Comparison of ENCODE assay signal across 8 mouse cellular contexts in genomic region chrX:74281732-74282394, GRCm38 (mm10). TPM values are rescaled to one million over a fixed set of nuclear protein-coding genes. Genes with fewer than 3 reads are reported as not detected.
DNase-seq lines count a peak whose midpoint lies in the region; ATAC-seq and TF ChIP-seq lines count a peak whose summit lies in the region.

Gene Taz (plus strand): TSS chrX:74281912.
Gene Dnase1l1 (minus strand): TSS chrX:74282337.

- TF ChIP-seq CTCF in spleen, adult 2 months (IDR thresholded peaks at IDR 0.05; ENCODE audit: extremely low read depth, insufficient read depth, insufficient read length, insufficient replicate concordance) = no peak

- peak within 1 kb of the TSS; percentile 70 for H3K9ac ChIP-seq in embryonic facial prominence, embryonic 11.5 days (replicated peaks; ENCODE audit: low read length)
- peak within 1 kb of the TSS; percentile 80 for H3K9ac ChIP-seq in intestine, embryonic 16.5 days (ENCODE audit: low read depth, low read length)
- H3K9ac ChIP-seq in limb, embryonic 13.5 days = peak within 1 kb of the TSS; percentile 79
- peak within 1 kb of the TSS; percentile 82 for H3K9ac ChIP-seq in midbrain, embryonic 13.5 days (replicated peaks)

- H3K4me1 ChIP-seq in embryonic facial prominence, embryonic 11.5 days (ENCODE audit: control insufficient read depth, insufficient read depth, low read length) = no peaks in the 10 kb centered on the region
- peaks cover 2% of the 10 kb centered on the region; the same call in 1 of the 2 replicates for H3K4me1 ChIP-seq in intestine, embryonic 16.5 days (ENCODE audit: control insufficient read depth, insufficient read depth, low read length)
- H3K4me1 ChIP-seq in limb, embryonic 13.5 days = peaks cover 13% of the 10 kb centered on the region
- peaks cover 14% of the 10 kb centered on the region for H3K4me1 ChIP-seq in midbrain, embryonic 13.5 days (replicated peaks)
- no peaks in the 10 kb centered on the region; the same call in 1 of the 2 replicates for H3K4me1 ChIP-seq in spleen, adult 2 months (ENCODE audit: control insufficient read depth, insufficient read depth, insufficient read length)

- no peaks in the 10 kb centered on the region for H3K9me3 ChIP-seq in embryonic facial prominence, embryonic 11.5 days (replicated peaks; ENCODE audit: control insufficient read depth, low read length)
- H3K9me3 ChIP-seq in intestine, embryonic 16.5 days (ENCODE audit: control insufficient read depth, low read length) = no peaks in the 10 kb centered on the region
- H3K9me3 ChIP-seq in limb, embryonic 13.5 days = no peaks in the 10 kb centered on the region
- no peaks in the 10 kb centered on the region for H3K9me3 ChIP-seq in midbrain, embryonic 13.5 days

- peak; percentile 88 for ATAC-seq in embryonic facial prominence, embryonic 11.5 days (replicated peaks; ENCODE audit: insufficient number of reproducible peaks, low FRiP score, low TSS enrichment, low read depth)
- peak; percentile 79 for ATAC-seq in granulocyte monocyte progenitor cell, adult 5-6 weeks (replicated peaks; ENCODE audit: poor library complexity, severe bottlenecking)
- ATAC-seq in intestine, embryonic 16.5 days = peak; percentile 97
- peak; percentile 94 for ATAC-seq in limb, embryonic 13.5 days (ENCODE audit: low FRiP score, low read depth)
- peak; percentile 65 for ATAC-seq in midbrain, embryonic 13.5 days

- DNase-seq in 3T3-L1 (ENCODE audit: low read depth, low spot score) = peak; percentile 94
- DNase-seq in adrenal gland, postnatal 10 days = peak; percentile 84
- peak; percentile 71 for DNase-seq in embryonic facial prominence, embryonic 11.5 days (ENCODE audit: low spot score)
- DNase-seq in spleen, adult 2 months (ENCODE audit: low read depth in 1 of 2, low spot score in 2 of 2) = peak in 1 of 2 experiments; percentile 53

- no peaks in the 10 kb centered on the region for H3K27me3 ChIP-seq in embryonic facial prominence, embryonic 11.5 days (ENCODE audit: control insufficient read depth, insufficient read depth, low read length)
- no peaks in the 10 kb centered on the region for H3K27me3 ChIP-seq in intestine, embryonic 16.5 days (replicated peaks; ENCODE audit: control insufficient read depth, insufficient read depth, low read length)
- no peaks in the 10 kb centered on the region for H3K27me3 ChIP-seq in limb, embryonic 13.5 days
- no peaks in the 10 kb centered on the region for H3K27me3 ChIP-seq in midbrain, embryonic 13.5 days
- no peaks in the 10 kb centered on the region for H3K27me3 ChIP-seq in spleen, adult 2 months (ENCODE audit: control insufficient read depth, insufficient read depth, low read length)

- peak within 1 kb of the TSS; percentile 60 for H3K4me2 ChIP-seq in embryonic facial prominence, embryonic 11.5 days (ENCODE audit: low read depth, low read length)
- H3K4me2 ChIP-seq in intestine, embryonic 16.5 days (ENCODE audit: low read depth, low read length) = peak within 1 kb of the TSS; percentile 70
- peak within 1 kb of the TSS; percentile 76 for H3K4me2 ChIP-seq in limb, embryonic 13.5 days (replicated peaks)
- peak within 1 kb of the TSS; percentile 61 for H3K4me2 ChIP-seq in midbrain, embryonic 13.5 days (replicated peaks)

- TF ChIP-seq POLR2A in spleen, adult 2 months (IDR thresholded peaks at IDR 0.05; ENCODE audit: low read depth, low read length) = no peak

- no peaks in the 10 kb centered on the region for H3K36me3 ChIP-seq in embryonic facial prominence, embryonic 11.5 days (replicated peaks; ENCODE audit: control insufficient read depth, insufficient read depth, low read depth, low read length)
- H3K36me3 ChIP-seq in intestine, embryonic 16.5 days (ENCODE audit: control insufficient read depth, insufficient read depth, low read length) = no peaks in the 10 kb centered on the region
- no peaks in the 10 kb centered on the region for H3K36me3 ChIP-seq in limb, embryonic 13.5 days
- no peaks in the 10 kb centered on the region for H3K36me3 ChIP-seq in midbrain, embryonic 13.5 days
- peaks cover 1% of the 10 kb centered on the region; the same call in 1 of the 2 replicates for H3K36me3 ChIP-seq in spleen, adult 2 months (ENCODE audit: control insufficient read depth, insufficient read depth, low read length)

- H3K4me3 ChIP-seq in embryonic facial prominence, embryonic 11.5 days (ENCODE audit: low read depth, low read length) = peak within 1 kb of the TSS; percentile 57
- peak within 1 kb of the TSS; percentile 66 for H3K4me3 ChIP-seq in intestine, embryonic 16.5 days (ENCODE audit: low read length)
- peak within 1 kb of the TSS; percentile 62 for H3K4me3 ChIP-seq in limb, embryonic 13.5 days
- peak within 1 kb of the TSS; percentile 61 for H3K4me3 ChIP-seq in midbrain, embryonic 13.5 days (replicated peaks)
- H3K4me3 ChIP-seq in spleen, adult 2 months (ENCODE audit: extremely low read depth, insufficient read depth, insufficient read length) = peak within 1 kb of the TSS; percentile 67

- H3K27ac ChIP-seq in embryonic facial prominence, embryonic 11.5 days (replicated peaks; ENCODE audit: low read depth, low read length) = no peak within 1 kb of the TSS; the same call in none of the 2 replicates
- peak within 1 kb of the TSS; percentile 88 for H3K27ac ChIP-seq in intestine, embryonic 16.5 days (ENCODE audit: low read length)
- H3K27ac ChIP-seq in limb, embryonic 13.5 days = peak within 1 kb of the TSS; percentile 77
- peak within 1 kb of the TSS; percentile 77 for H3K27ac ChIP-seq in midbrain, embryonic 13.5 days
- H3K27ac ChIP-seq in spleen, adult 2 months (ENCODE audit: insufficient read depth, low read length) = peak within 1 kb of the TSS; percentile 74

- WGBS in embryonic facial prominence, embryonic 11.5 days = 13% methylated on average over 16 of the region's 16 CpGs
- WGBS in intestine, embryonic 16.5 days = 16% methylated on average over 16 of the region's 16 CpGs
- WGBS in limb, embryonic 13.5 days = 17% methylated on average over 16 of the region's 16 CpGs
- WGBS in midbrain, embryonic 13.5 days = 20% methylated on average over 16 of the region's 16 CpGs
- 20% methylated on average over 16 of the region's 16 CpGs for WGBS in spleen, adult 2 months

RNA-seq across cellular contexts. Expression of gene Taz, which starts in this region (rescaled TPM):
- 10 to 100 TPM; 57.6 to 90.8 TPM for total RNA-seq in adrenal gland, postnatal 10 days (2021)
- polyA plus RNA-seq in embryonic facial prominence, embryonic 11.5 days (2014; fragmentation: Nextera tagmentation; extraction: Ambion mirVana) = 62.0 and 65.2 TPM in 2 replicates
- total RNA-seq in granulocyte monocyte progenitor cell, adult 5-6 weeks (2014; fragmentation: Nextera tagmentation) = 29.2 and 47.6 TPM in 2 replicates
- total RNA-seq in granulocyte monocyte progenitor cell, adult 5-6 weeks (2017) = 30.8 and 41.0 TPM in 2 replicates
- 85.3 and 91.1 TPM in 2 replicates for polyA plus RNA-seq in intestine, embryonic 16.5 days (2015; fragmentation: Nextera tagmentation; extraction: Ambion mirVana)
- polyA plus RNA-seq in limb, embryonic 13.5 days (2015; fragmentation: Nextera tagmentation; extraction: Ambion mirVana) = 91.0 and 92.2 TPM in 2 replicates
- polyA plus RNA-seq in midbrain, embryonic 13.5 days (2015; fragmentation: Nextera tagmentation; extraction: Ambion mirVana) = 95.3 and 97.2 TPM in 2 replicates
- 87.5 and 113 TPM in 2 replicates for polyA plus RNA-seq in spleen, adult 2 months (2012; rRNA removed)

RNA-seq across cellular contexts. Expression of gene Dnase1l1, which starts in this region (rescaled TPM):
- 10 to 100 TPM; 10.5 to 19.1 TPM for total RNA-seq in adrenal gland, postnatal 10 days (2021)
- 4.2 and 5.2 TPM in 2 replicates for polyA plus RNA-seq in embryonic facial prominence, embryonic 11.5 days (2014; fragmentation: Nextera tagmentation; extraction: Ambion mirVana)
- 28.6 and 34.8 TPM in 2 replicates for total RNA-seq in granulocyte monocyte progenitor cell, adult 5-6 weeks (2014; fragmentation: Nextera tagmentation)
- 5.0 and 9.1 TPM in 2 replicates for total RNA-seq in granulocyte monocyte progenitor cell, adult 5-6 weeks (2017)
- polyA plus RNA-seq in intestine, embryonic 16.5 days (2015; fragmentation: Nextera tagmentation; extraction: Ambion mirVana) = 12.4 and 14.5 TPM in 2 replicates
- polyA plus RNA-seq in limb, embryonic 13.5 days (2015; fragmentation: Nextera tagmentation; extraction: Ambion mirVana) = 11.7 and 12.0 TPM in 2 replicates
- polyA plus RNA-seq in midbrain, embryonic 13.5 days (2015; fragmentation: Nextera tagmentation; extraction: Ambion mirVana) = 2.8 and 3.0 TPM in 2 replicates
- polyA plus RNA-seq in spleen, adult 2 months (2012; rRNA removed) = 12.0 and 14.0 TPM in 2 replicates
